Mouse (Mus musculus) liver, embryonic 11.5 days (tissue): ENCODE measurements around the gene Myh14. TPM values are rescaled to one million over a fixed set of nuclear protein-coding genes. Genes with fewer than 3 reads are reported as not detected.

Experiments used
- ATAC-seq: fragments of 200-750 bp; cut with Nextera tagmentation; replicated peaks from 2 replicates; pipeline ENCODE4 v1.8.0; 2017; ENCODE audit warnings: moderate number of reproducible peaks, mild to moderate bottlenecking, moderate TSS enrichment, moderate library complexity; ENCODE audit not compliant: low FRiP score
- DNase-seq: peaks from one replicate; pipeline ENCODE4 v3.0.0-alpha.2; 2017; ENCODE audit warnings: low spot score
- H3K27ac ChIP-seq: fragments of 300-500 bp; sonication (generic); 2 replicates; pipeline ENCODE4 v1.5.1; 2014; ENCODE audit warnings: mild to moderate bottlenecking, low read depth, low read length, control low read depth
- H3K27me3 ChIP-seq: fragments of 300-500 bp; sonication (generic); replicated peaks from 2 replicates; pipeline ENCODE4 v1.6.1; 2014; ENCODE audit warnings: low read length, mixed read lengths; ENCODE audit not compliant: control insufficient read depth, insufficient read depth
- H3K36me3 ChIP-seq: fragments of 300-500 bp; sonication (generic); 2 replicates; pipeline ENCODE4 v1.6.1; 2014; ENCODE audit warnings: mild to moderate bottlenecking, low read length, moderate library complexity, mixed read lengths; ENCODE audit not compliant: control insufficient read depth, insufficient read depth
- H3K4me1 ChIP-seq: fragments of 300-500 bp; sonication (generic); replicated peaks from 2 replicates; pipeline ENCODE4 v1.6.1; 2014; ENCODE audit warnings: low read length, mixed read lengths; ENCODE audit not compliant: control insufficient read depth, insufficient read depth
- H3K4me2 ChIP-seq: fragments of 300-500 bp; sonication (generic); 2 replicates; pipeline ENCODE4 v1.6.1; 2014; ENCODE audit warnings: mild to moderate bottlenecking, control low read depth, moderate library complexity
- H3K4me3 ChIP-seq: fragments of 300-500 bp; sonication (generic); 2 replicates; pipeline ENCODE4 v1.5.1; 2014; ENCODE audit warnings: low read depth, low read length, control low read depth
- H3K9ac ChIP-seq: fragments of 300-500 bp; sonication (generic); 2 replicates; pipeline ENCODE4 v1.6.1; 2014; ENCODE audit warnings: low read depth, low read length, control low read depth
- H3K9me3 ChIP-seq: fragments of 300-500 bp; sonication (generic); 2 replicates; pipeline ENCODE4 v1.6.1; 2016; ENCODE audit warnings: low read length, inconsistent platforms, mixed read lengths; ENCODE audit not compliant: control insufficient read depth
- WGBS: fragments of 180-500 bp; shearing (Covaris S2); extraction: QIAGEN DNeasy Blood & Tissue Kit; methylation state at CpG from one replicate; pipeline ENCODE4 v1.1.7; 2014; 5-methylcytosine and 5-hydroxymethylcytosine counted together
- polyA plus RNA-seq: library from polyadenylated mRNA; unstranded; fragments of >200 nt; fragmentation: Nextera tagmentation; extraction: Ambion mirVana; gene quantifications from 2 replicates; pipeline ENCODE4 v1.2.1, GENCODE M21; 2014

Myh14 gene
- polyA plus RNA-seq, 1 experiment from 2014 or later, result 0.66 TPM

GRCm38 (mm10) chr7:44590402-44591347, 80.0 kb downstream of the Myh14 start, which contains the start of gene Kcnc3:
Gene Kcnc3 (plus strand): TSS chr7:44590664.
- Histone ChIP-seq H3K27me3 (peaks cover 84% of the 10 kb centered on the region), H3K36me3 (no peaks in the 10 kb centered on the region), H3K4me3 (peak within 1 kb of the TSS; percentile 54), H3K4me2 (peak within 1 kb of the TSS; percentile 91), H3K27ac (no peak within 1 kb of the TSS), H3K9ac (no peak within 1 kb of the TSS), H3K9me3 (no peaks in the 10 kb centered on the region), H3K4me1 (peaks cover 3% of the 10 kb centered on the region; the same call in 1 of the 2 replicates)
- peak; percentile 92 for ATAC-seq
- DNase-seq, result peak; percentile 91
- WGBS, result 1% methylated on average over 73 of the region's 80 CpGs

- H3K4me1 ChIP-seq, result peaks cover 3% of the 10 kb centered on the region; the same call in 1 of the 2 replicates
- ATAC-seq (no peak), DNase-seq (no peak)
- WGBS, result 4% methylated on average over 13 of the region's 13 CpGs
- H3K9ac ChIP-seq, result no peak overlapping the region
- H3K27ac ChIP-seq, result no peak overlapping the region
- no peaks in the 10 kb centered on the region for H3K9me3 ChIP-seq
- H3K4me3 ChIP-seq, result peak overlapping the region; percentile 16; the same call in 1 of the 2 replicates
- H3K4me2 ChIP-seq, result peak overlapping the region; percentile 91
- H3K36me3 ChIP-seq, result no peaks in the 10 kb centered on the region
- H3K27me3 ChIP-seq, result peaks cover 91% of the 10 kb centered on the region
Observed at GRCm38 (mm10) chr7:44589946-44590345, 80.7 kb downstream of the Myh14 start.

GRCm38 (mm10) chr7:44589149-44589548, 81.5 kb downstream of the Myh14 start:
- H3K27me3 ChIP-seq, result peaks cover 98% of the 10 kb centered on the region
- no peaks in the 10 kb centered on the region for H3K9me3 ChIP-seq
- H3K4me1 ChIP-seq, result peaks cover 3% of the 10 kb centered on the region; the same call in 1 of the 2 replicates
- DNase-seq (peak; percentile 71), ATAC-seq (peak; percentile 35; the same call in 1 of the 2 replicates)
- H3K4me2 ChIP-seq, result peak overlapping the region; percentile 68
- under 1% methylated on average over 31 of the region's 33 CpGs for WGBS
- H3K4me3 ChIP-seq, result peak overlapping the region; percentile 44
- H3K27ac ChIP-seq, result no peak overlapping the region
- no peak overlapping the region for H3K9ac ChIP-seq
- no peaks in the 10 kb centered on the region for H3K36me3 ChIP-seq

- H3K4me3 ChIP-seq, result no peak overlapping the region
- H3K27me3 ChIP-seq, result peaks cover 90% of the 10 kb centered on the region
- WGBS, result 13% methylated on average over 12 of the region's 12 CpGs
- DNase-seq, result no peak
- H3K4me2 ChIP-seq, result peak overlapping the region; percentile 68
- peaks cover 3% of the 10 kb centered on the region; the same call in 1 of the 2 replicates for H3K4me1 ChIP-seq
- no peaks in the 10 kb centered on the region for H3K9me3 ChIP-seq
- no peak overlapping the region for H3K9ac ChIP-seq
- ATAC-seq, result no peak
- no peak overlapping the region for H3K27ac ChIP-seq
- no peaks in the 10 kb centered on the region for H3K36me3 ChIP-seq
Observed at GRCm38 (mm10) chr7:44588338-44588737, 82.3 kb downstream of the Myh14 start.

- no peak for DNase-seq
- no peaks in the 10 kb centered on the region for H3K9me3 ChIP-seq
- peaks cover 3% of the 10 kb centered on the region; the same call in 1 of the 2 replicates for H3K4me1 ChIP-seq
- no peak for ATAC-seq
- peaks cover 84% of the 10 kb centered on the region for H3K27me3 ChIP-seq
- no peak overlapping the region for H3K4me2 ChIP-seq
- 39% methylated on average over 6 of the region's 6 CpGs for WGBS
- H3K36me3 ChIP-seq, result no peaks in the 10 kb centered on the region
- H3K27ac ChIP-seq, result no peak overlapping the region
- H3K4me3 ChIP-seq, result peak overlapping the region; percentile 7; the same call in 1 of the 2 replicates
- H3K9ac ChIP-seq, result no peak overlapping the region
Observed at GRCm38 (mm10) chr7:44587676-44588075, 83.0 kb downstream of the Myh14 start.

- H3K9me3 ChIP-seq, result no peaks in the 10 kb centered on the region
- H3K4me2 ChIP-seq, result peak overlapping the region; percentile 45
- peaks cover 81% of the 10 kb centered on the region for H3K27me3 ChIP-seq
- no peaks in the 10 kb centered on the region for H3K36me3 ChIP-seq
- peak overlapping the region; percentile 20; the same call in 1 of the 2 replicates for H3K4me3 ChIP-seq
- peaks cover 3% of the 10 kb centered on the region; the same call in 1 of the 2 replicates for H3K4me1 ChIP-seq
- H3K27ac ChIP-seq, result no peak overlapping the region
- no peak for DNase-seq
- ATAC-seq, result no peak
- WGBS, result 1% methylated on average over 18 of the region's 18 CpGs
- H3K9ac ChIP-seq, result no peak overlapping the region
Observed at GRCm38 (mm10) chr7:44586930-44587329, 83.7 kb downstream of the Myh14 start.

- Histone ChIP-seq H3K9me3 (no peaks in the 10 kb centered on the region), H3K27me3 (peaks cover 78% of the 10 kb centered on the region), H3K4me1 (peaks cover 3% of the 10 kb centered on the region; the same call in 1 of the 2 replicates), H3K4me3 (peak overlapping the region; percentile 20; the same call in 1 of the 2 replicates), H3K4me2 (peak overlapping the region; percentile 45), H3K27ac (no peak overlapping the region), H3K9ac (no peak overlapping the region), H3K36me3 (no peaks in the 10 kb centered on the region)
- ATAC-seq (no peak), DNase-seq (no peak)
- 16% methylated on average over 19 of the region's 19 CpGs for WGBS
Observed at GRCm38 (mm10) chr7:44586518-44586917, 84.1 kb downstream of the Myh14 start.

GRCm38 (mm10) chr7:44585606-44586005, 85.0 kb downstream of the Myh14 start:
- Histone ChIP-seq H3K27me3 (peaks cover 69% of the 10 kb centered on the region), H3K9me3 (no peaks in the 10 kb centered on the region), H3K4me1 (peaks cover 3% of the 10 kb centered on the region; the same call in 1 of the 2 replicates), H3K4me2 (no peak overlapping the region), H3K36me3 (no peaks in the 10 kb centered on the region), H3K9ac (no peak overlapping the region), H3K4me3 (no peak overlapping the region), H3K27ac (no peak overlapping the region)
- WGBS, result 77% methylated on average over 6 of the region's 6 CpGs
- ATAC-seq (no peak), DNase-seq (no peak)
